Mouse (Mus musculus): Measurements from ENCODE around the gene Shank2.

Shank2 gene

DNA sequence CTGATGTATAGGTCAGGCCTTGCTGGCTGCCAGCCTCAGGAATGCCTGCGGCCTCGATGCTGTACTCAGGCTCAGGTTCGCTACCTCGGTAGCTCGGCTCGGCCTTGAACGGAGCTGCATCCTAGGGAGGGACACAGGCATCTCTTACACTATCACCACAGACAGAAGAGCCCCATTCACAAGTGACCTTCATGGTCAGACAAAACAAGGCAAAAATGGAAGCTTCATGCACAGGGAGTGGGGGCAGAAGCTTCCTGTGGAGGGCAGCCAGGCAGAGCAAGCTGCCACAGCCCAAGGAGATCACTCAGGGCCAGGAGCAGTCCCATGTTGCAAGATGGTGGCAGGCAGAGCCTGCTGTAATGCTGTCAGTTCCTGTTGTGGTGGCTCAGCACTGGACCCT is 437.1 kb downstream of the Shank2 start:
- no peak for DNase-seq

DNA sequence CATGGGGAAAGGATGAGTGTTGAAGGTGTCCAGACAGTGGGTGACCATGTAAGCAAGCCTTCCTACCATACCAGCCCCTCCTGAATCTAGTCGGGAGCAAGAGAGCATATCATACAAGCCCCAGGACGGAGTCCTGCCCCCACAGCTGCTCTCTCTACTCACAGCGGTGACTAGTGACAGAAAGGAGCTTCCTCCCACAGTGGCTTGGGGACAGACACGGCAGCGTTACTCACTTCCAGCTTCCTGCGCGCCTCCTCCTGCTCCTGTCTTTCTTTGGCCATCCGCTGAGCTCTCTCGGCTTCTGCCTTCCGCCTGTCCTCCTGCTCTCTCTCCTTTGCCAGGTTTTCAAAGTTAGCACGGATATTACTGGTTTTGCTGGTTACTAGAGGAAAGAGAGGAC is 439.7 kb downstream of the Shank2 start:
- DNase-seq: no peak

DNA sequence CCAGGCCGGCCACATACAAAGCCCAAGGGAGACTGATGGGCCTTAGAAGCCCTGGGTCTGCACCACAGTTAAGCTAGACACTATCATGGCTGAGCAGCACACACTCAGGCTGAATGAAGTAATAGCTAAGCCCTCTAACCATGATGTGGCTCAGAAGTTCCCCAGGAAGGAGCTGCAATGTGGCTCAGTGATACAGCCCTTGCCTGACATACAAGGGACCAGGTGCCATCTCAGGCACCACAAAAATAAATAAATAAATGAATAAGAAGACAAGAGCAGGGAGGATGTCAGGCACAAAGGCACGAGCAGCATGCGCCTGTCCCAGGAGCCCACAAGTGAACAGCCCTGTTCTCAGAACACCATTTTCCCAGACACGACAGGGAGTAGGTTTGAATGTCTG is 440.2 kb downstream of the Shank2 start:
- no peak for DNase-seq

DNA sequence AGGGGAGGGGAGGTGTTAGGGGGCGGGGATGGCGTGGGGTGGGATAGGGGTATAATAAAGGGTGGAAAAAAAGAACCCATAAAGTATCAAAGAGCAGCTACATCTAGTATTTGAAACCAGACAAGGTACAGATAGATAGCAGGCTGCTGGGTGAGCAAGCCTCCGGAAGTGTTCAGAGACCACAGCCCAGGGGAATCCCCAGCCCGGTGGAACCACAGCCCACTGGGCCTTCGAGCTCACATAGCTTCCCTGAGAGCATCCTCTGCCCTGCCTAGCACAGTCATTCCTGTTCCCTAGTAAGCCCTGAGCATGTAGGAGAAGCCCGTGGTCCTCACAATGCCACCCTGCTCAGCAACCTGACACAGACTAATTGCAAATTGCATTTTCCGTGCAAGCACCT is 443.1 kb downstream of the Shank2 start:
- no peak for DNase-seq

DNA sequence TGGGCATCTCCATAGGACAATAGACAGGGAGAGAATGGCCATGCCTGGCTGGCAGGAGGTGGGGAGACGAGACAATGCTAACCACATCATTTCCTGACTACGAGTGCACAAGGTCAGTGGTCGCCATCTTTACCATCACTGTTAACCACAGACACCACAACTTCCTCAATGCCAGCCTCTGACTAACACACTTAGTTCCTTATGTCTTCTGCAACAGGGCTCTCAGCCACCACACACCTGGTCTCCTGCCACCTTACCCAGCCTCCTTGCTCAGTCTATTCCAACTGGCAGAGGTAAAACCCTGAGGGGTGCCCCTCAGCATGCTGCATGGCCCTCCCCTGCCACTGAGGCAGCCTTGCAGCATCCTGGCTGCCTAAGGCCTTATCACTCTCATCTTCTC is 445.4 kb downstream of the Shank2 start:
- DNase-seq: no peak

DNA sequence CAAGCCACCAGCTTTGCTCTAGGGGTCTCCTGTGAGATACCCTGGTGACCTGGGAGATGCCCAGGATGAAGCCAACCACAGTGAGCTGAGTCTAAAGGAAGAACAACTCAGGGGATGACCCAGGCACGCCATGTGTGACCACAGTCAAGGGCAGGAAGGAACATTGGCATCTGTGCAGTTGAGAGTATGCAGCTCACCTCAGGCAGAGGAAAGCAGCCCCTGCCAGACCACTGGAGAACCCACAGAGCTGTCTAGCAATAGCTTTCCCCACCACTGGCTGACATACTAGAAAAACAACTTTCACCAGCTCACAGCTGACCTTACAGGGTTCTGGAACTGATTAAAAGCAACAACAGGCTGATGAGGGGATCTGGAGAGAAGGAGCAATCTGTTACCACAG is 446.5 kb downstream of the Shank2 start:
- DNase-seq: no peak

DNA sequence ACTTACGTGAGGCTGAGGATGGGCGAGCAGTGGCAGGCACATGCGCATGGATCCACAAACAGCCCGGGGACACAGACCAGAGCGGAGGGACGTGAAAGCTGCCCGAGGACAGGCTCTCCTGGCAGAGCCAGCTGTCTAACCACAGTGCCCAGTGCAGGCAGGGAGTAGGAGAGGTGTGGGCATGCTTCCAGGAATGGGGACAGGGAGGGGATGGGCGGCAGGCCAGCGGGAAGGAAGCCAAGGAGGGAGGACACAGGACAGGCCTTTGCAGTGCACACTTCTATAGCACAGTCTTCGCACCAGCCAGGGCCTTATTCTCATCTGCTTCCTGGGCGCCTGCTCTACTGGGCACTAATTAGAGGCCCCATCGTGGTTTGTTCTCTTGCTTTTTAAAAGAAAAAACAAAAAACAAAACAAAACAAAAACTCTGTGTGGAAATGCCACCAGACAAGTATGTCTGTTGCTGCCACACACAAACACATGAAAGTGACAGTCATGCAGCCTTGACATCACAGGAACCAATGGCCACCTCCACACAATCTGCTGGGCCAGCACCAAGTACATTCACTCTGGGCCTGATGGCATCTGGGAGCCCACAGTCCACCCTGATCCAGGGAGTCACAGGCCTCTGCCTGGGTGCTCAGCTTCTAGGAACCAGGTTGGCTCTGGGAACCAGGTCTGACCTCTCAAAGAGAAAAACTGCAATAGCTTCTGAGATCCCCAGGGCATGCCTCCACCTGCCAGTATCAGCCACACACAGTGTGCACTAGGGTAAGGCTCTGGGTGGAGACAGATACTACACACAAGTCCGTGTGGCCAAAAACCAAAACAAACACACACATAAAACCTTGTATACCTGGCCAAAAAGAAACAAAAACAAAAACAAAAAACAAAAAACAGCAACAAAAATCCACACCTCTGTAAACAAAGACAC is 448.2 kb downstream of the Shank2 start:
- DNase-seq: peak; percentile 78

DNA sequence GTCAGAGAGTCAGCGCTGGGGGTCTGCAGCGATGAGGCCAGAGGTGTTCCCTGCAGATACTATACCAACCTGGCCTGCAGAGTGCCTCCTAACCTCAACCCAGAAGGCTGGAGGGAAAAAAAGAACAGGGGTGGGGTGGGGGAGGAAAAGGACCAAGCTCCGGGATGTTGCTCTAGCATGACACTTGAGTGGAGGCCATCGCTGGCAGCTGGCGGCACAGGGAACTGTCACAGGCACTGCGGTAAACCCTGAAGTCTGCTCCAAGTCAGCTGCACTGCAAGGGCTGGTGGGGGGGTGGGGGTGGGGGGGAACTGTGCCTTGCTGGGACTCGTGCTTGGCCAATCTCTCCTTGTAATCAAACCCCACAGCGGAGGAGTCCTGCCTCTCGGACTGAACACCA is 448.9 kb downstream of the Shank2 start:
- no peak for DNase-seq

DNA sequence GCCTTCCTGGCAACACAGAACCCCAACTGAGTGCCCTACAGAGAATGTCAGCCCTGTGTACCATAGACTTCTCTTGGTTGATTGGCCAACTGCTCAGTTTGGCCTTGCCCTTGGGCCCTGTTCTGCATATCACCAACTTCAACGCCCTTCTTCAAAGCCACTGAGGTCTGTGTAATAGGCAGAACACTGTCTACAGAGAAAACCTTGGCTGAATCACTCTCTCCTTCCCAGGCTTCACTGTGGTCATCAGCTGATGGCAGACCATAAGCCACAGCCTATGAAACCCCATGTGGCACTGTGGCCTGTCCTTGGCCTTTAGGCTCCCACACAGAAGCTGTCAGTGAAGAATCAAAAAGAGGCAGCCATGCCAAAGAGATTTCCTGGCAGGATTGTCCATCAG is 457.2 kb downstream of the Shank2 start:
- DNase-seq: no peak

DNA sequence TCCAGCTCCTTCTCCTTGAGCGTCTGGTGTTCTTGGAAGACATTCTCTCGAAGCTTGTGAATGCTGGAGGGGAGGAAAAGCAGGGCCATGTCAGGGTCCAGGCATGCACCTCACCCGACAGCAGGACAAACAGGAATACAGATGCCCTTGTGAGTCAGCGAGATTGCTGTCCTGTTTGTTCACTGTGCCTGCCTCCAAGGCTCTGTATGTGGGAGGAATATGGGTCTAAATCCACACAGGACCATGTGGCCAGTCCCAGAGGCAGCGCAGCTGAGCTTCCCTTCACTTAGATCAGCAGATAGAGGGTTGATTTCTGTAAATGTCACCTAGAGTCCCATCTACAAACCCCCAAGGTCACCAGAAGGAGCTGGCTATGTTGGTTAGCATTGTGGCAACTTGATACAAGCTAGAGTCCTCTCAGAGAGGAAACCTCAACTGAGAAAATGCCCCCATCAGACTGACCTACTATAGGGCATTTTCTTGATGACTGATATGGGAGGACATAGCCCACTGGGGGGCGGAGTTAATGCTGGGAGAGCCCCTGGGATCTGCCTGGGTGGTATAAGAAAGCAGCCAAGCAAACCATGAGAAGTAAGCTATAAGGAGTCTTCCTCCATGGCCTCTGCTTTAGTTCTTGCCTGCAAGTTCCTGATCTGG is 459.6 kb downstream of the Shank2 start:
- DNase-seq: no peak

DNA sequence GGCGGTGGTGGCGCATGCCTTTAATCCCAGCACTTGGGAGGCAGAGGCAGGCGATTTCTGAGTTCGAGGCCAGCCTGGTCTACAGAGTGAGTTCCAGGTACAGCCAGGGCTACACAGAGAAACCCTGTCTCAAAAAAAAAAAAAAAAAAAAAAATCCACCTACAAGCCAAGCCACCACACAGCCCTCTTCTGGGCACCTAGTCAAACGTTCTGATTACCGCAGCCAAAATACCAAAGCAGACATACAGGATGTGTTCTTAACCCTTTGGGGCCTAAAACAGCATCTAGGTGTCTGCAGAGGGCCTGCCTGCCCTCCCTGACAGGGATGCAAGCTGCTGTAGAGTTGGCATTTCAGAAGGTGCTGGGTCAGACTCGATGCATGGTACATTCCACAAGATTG is 460.8 kb downstream of the Shank2 start:
- DNase-seq: no peak

DNA sequence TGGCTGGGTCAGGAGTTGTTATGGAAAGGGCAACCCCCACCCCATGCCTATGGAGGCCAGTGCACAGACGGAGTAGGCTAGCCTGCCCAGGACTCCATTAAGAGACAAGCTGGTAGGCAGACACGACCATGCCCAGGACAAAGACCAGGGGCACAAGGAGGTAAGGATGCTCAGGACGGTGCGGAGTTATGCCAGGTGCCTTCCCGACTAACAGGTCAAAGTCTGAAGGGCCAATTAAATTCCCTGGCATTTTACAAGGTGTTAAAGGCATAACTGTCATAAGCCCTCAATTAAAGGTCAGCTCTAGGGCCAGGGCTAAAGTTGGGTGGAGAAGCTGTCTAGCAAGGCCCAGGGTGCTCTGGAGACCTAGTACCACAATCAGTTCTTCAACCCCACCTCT is 467.0 kb downstream of the Shank2 start:
- no peak for DNase-seq

DNA sequence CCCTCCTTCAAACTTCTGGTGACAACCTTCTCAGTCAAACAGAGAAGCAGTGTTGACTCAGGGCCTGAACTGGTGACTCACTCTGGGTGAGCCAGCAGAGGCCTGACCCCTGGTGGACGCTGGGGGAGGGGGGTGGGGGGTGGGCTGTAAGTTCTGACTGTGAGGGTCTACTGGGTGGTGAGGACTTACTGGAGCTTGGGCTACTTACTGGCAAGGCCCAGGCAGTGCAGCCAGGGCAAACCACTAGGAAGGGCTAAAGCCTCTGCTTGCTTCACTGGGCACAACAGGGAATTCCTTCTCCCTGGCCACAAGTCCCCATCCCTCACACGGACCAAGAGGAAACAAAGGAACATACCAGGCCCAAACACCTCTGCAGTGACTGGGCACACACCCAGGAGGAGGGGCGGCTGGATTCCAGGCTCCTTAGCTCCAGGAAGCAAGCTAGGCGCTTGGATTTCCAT is 467.5 kb downstream of the Shank2 start:
- DNase-seq: peak; percentile 29

DNA sequence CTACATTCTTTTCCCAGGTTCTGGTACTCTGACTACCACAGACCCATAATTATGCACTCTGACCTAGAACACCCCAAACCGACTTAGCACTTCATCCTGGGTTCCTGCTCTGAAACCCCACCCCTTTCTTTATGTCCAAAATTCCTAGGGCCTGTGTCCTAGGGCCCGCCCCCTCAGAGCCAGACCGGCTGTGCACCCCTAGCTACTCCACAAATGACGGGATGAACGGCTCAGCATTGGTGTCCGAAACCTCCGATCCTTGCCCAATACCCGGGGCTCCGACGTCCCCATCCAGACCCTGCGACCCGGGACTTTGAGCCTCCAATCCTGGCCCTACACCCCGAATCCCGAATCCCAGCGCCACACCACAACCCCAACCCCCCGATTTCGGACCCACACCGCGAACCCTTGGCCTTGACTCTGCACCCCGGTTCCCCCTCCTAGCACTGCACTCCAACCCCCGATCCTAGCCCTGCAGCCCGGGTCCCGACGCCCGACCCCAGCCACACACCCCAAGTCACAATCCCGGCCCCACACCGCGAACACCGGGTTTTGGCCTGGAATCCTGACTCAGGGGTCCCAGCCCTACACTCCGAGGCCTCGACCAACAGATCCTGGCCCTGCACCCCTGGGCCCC is 468.3 kb downstream of the Shank2 start:
- DNase-seq: no peak

DNA sequence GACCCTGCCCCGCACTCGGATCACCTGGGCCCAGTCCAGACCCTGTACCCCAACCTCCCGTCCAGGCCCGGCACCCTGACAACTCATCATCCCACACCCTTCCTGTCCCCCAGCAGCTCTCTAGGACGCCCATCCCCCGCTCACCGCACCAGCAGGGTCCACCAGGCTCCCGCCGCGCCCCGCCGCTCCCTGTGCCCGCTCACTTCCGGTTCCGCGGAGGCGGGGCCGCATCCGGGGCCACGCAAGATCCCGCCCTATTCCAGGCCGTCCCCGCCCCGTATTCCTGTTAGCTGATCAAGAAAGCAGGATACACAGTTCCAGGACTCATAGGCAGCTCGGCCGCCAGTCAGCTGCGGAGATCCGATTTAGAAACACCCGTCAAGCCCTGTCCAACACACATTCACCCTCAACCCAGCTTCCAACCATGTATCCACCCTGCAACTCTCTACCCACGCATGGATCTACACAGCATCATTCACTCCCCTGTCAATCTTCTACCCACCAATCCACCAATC is 468.9 kb downstream of the Shank2 start, which contains the start of gene Cttn:
TSS of gene Cttn (minus strand) at position 465 of the 515 bp plus-strand sequence.
- DNase-seq: peak; percentile 89

DNA sequence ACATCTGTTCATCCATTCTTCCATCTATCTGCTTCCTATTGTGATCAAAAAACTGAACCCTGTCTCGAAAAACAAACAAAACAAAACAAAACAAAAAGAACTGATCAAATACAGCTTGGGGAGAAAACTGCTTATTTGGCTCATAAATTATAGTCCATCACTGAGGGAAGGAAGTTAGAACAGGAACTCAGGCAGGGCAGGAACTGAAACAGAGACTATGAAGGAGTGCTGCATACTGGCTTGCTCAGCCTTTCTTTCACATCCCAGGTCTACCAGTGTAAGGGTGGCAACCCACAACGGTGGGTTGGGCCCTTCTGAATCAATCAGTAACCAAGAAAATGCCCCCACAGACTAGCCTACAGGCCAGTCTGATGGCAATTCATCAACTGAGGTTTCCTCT is 469.4 kb downstream of the Shank2 start:
- DNase-seq: no peak

DNA sequence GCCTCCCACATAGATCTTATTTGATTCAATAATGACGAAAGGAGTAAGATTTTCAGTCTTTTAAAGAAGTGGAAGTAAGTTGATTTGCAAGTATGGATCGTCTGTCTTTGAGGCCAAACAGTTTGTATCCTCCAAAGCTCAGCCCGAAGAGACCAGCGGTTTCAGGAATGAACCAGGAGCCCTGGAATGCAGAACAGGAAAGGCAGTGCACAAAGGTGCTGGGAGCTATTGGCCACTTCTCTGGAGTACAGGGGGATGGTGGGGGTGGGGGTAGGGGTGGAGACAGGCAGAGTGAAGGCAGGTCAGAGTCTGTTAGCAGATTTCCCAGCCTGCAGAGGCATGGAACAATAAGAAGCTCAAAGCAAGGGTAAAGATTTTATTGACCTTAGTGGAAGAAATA is 471.8 kb downstream of the Shank2 start:
- DNase-seq: no peak

Measured in cerebellum, adult 9-11 months (tissue).